Mouse (Mus musculus) mature B cell (primary cell): ENCODE measurements around the gene Exosc1.

Experiments used
- in situ Hi-C: fragments of 300-500 bp; cut with MboI; formaldehyde crosslinking; loops from 2 replicates; pipeline ENCODE4 v1.14.3; 2019

Exosc1 gene

GRCm38 (mm10) chr19:41913774-41914591 is 19.2 kb downstream of the Exosc1 start:
- in situ Hi-C loops, result no loop called here

- in situ Hi-C loops, result no loop called here
Observed at GRCm38 (mm10) chr19:41912121-41913080, 20.8 kb downstream of the Exosc1 start.

DNA sequence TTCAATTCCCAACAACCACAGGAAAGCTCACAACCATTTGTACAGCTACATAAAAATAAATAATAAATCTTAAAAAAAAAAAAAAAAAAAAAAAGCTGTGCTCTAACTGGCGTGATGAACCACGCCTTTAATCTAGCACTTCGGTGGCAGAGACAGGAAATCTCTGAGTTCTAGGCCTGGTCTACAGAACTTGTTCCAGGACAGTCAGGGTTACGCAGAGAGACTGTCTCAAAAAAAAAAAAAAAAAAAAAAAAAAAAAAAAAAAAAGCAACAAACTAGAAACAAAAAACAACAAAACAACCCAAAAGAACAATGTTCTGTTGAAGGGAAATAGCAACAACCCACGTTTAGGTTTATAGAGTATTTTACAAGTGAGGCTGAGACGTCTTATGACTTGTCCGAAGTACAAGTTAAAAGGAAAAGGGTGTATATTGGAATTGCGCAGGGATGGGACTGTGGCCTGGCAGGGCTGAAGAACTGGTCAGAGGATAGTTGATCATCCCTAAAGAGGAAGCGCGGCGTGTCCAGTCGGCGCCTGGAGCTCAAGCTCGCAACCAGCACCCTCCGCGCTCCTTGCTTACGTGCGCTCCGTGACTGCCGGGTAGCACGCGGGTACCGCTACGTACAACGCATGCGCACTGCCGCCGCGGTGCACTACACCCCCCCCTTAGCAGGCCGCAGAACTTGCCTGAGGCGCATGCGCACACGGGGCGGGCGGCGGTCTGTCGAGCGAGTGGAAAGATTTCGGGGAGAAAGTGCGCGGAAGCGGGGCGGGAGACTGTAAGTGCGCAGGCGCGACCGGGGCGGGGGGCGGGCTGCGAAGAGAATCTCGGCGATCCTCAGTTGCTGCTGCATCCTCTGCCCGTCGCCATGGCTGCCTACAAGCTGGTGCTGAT is 21.8 kb downstream of the Exosc1 start, which contains the start of gene Pgam1:
Gene Pgam1, plus strand, starts transcription at position 746 of the 896 bp plus-strand sequence.
- in situ Hi-C loops, result no loop called here

GRCm38 (mm10) chr19:41910396-41910795 is 22.8 kb downstream of the Exosc1 start:
- in situ Hi-C loops, result no loop called here

GRCm38 (mm10) chr19:41908736-41909135 is 24.5 kb downstream of the Exosc1 start:
- in situ Hi-C loops, result no loop called here

GRCm38 (mm10) chr19:41907079-41907760 is 26.0 kb downstream of the Exosc1 start:
- in situ Hi-C loops, result no loop called here

DNA sequence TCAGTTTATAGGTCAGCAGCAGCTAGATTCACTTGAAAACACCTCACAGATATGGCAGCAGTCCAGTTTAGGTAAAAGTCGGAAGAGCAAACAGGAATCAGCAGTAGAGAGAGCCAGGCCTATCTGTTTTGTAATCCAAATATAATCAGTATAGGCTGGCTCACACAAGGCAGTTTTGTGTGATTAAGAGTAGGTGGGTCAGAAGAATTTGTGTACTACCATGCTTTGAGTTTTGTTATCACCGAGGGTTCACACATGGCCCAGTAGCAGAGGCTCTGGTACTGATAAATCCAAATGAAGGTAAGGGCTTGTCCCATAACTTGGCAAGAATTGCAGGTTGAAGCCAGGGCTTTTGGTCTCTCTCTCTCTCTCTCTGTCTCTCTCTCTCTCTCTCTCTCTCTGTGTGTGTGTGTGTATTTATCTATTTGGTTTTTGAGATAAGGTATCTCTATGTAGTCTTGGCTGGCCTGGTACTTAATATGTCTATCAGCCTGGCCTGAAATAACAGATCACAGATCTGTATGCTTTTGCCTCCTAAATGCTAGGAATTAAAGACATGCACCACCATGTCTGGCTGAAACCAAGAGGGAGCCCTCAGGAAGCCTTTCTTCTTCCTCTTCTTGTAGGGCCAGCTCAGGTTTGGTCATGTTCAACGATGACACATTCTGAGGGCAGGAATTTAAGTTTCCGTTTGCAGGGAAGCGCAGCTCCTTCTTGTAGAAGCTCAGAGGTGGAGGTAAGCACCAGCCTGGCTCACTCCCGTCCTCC is 26.7 kb downstream of the Exosc1 start:
- in situ Hi-C loops, result no loop called here

GRCm38 (mm10) chr19:41905246-41905645 is 28.0 kb downstream of the Exosc1 start:
- in situ Hi-C loops, result no loop called here

GRCm38 (mm10) chr19:41902848-41903593 is 30.2 kb downstream of the Exosc1 start:
- in situ Hi-C loops, result no loop called here

- in situ Hi-C loops, result no loop called here
Observed at GRCm38 (mm10) chr19:41901696-41902095, 31.5 kb downstream of the Exosc1 start.

DNA sequence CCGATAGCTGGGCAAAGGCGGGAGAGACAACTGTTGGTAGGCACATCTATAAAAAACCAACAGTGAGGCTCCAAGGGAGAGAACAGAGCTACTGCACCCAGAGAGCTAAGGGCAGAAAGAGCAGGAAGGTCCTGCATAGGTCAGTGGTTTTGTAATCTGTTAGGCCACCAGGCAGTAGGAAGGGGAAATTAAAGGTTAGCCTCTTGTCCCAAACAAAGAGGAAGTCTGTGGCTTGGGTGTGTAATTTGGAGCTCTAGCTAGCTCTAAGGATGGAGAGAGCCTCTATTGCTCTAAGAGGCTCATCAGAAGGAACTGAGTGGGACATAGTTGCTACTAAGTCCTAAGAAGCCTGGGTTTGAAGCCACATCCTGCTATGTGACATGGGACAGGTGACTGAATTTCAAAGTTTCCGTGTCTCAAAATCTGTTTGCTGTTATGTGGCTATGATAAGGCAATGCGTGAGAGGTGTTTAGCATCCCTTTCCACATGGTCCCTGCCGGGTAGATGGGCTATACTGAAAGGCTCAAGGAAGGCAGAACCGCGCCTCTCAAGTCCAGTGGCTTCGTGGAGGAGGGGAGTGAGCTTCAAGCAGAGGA is 32.6 kb downstream of the Exosc1 start:
- in situ Hi-C loops, result no loop called here

- in situ Hi-C loops, result no loop called here
Observed at GRCm38 (mm10) chr19:41898860-41899259, 34.4 kb downstream of the Exosc1 start.

- in situ Hi-C loops, result no loop called here
Observed at GRCm38 (mm10) chr19:41896319-41896711, 36.9 kb downstream of the Exosc1 start.

DNA sequence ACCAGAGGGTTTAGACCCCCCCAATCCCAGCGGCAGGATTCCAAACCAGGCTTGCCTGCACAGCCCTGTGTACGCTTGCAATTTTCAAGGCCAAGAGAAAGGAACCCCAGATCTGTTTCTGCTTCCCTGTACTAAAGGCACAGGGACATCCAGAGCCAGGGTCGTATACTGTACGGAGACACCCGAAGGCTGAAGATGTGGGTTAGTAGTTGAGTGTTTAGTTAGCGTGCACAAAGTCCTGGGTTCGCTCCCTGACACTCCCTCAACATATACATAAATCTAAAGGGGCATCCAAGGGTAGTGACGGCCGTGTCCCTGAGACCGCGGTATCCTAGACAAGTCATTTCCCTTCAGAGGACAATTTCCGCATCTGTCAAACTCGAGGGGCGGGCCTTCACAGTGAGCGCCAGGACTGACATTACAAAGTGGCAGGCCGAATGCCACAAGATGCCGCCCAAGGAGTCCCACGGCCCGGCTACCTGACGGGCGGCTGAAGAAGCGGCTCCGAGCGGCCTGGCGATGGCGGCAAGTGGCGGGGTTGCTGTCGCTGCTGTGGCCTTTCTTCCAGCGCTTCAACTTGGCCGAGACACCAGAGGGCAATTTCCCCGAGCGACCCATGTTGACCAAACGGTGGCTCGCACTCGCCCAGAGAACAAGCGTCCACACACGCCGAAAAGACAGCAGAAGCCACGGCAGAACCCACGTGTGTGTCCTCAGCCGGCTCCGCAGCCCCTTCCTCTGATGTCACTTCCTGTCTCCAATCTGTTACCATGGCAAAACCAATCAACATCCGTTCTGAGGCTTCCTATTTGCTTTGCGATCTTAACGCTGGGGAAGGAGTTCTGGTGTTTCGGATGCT is 37.5 kb downstream of the Exosc1 start, which contains the start of gene Rrp12:
Gene Rrp12, minus strand, starts transcription at position 714 of the 859 bp plus-strand sequence.
- in situ Hi-C loops, result no loop called here

DNA sequence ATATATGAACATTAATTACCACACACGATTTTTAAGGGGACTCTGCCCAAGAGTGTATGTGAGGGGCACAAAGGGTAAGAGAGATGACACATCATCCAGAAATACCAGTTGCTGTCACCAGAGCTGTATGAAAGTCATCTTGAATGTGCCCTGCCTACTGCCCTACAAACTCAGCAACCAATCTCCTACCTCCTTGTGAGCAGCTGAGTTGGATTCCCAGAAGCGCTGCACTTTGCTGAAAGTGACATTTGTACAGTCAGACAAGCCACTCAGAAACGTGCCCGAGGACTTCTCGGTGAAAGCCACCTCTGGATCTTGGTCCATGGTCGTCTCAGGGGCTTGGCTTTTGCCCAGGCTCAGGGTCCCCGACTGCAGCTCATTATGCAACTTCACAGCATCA is 38.3 kb downstream of the Exosc1 start:
- in situ Hi-C loops, result no loop called here

DNA sequence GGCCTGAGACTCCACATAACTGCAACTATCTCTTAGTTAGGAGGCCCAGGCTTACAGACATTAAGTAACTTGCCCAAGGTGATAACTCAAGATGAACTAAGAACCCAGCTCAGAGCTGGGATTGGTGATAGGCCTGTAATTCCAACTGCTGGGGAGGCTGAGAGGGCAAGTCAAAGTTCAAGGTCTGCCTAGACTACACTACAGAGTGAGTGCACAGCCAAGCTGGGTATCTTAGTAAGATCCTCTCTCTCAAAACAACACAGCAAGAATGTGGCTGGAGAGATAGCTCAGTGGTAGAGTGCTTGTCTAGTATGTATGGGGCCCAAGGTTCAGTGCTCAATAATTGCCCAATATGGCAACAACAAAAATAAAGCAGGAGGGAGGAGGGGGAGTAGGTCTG is 45.0 kb downstream of the Exosc1 start:
- in situ Hi-C loops, result no loop called here

DNA sequence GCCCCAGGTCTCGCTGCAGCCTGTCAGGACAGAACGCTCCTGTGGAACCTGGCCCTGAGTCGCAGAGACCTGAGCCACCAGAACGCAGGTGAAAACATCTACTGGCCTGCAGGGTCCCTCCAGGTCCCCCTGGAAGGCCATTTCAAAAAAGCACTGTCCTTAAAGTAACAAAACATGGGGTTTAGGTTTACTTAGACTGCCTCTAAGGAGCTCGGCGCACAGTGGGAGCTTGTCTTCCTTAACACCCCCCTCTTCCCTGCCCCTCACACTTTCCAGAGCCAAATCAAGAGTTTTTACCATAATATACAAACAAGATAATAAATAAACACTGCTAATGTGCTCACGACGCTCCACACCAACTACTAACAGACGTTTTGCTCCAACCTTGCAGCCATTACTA is 49.3 kb downstream of the Exosc1 start:
- in situ Hi-C loops, result no loop called here

DNA sequence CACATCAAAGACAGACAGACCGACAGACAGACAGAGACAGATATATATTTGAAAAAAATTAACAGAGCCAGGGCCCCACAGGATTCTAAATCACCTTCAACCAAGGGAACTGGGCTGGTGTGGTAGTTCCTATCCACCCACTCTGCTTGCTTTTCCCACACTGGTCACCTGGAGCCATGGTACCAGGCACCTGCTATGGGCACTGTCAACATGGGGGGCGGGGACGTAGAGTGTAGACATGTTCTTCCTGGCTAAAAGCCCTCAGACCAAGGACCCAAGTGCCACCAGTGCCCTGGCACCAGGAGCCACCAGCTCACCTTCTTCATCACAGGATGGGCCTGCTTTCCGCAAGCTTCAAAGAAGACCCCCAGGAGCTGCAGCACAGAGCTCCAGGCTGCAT is 51.4 kb downstream of the Exosc1 start:
- in situ Hi-C loops, result no loop called here
